Mouse (Mus musculus) erythroblast, embryonic 14.5 days (primary cell): ENCODE data around the gene Iqce. TPM values are rescaled to one million over a fixed set of nuclear protein-coding genes. Genes with fewer than 3 reads are reported as not detected.
"Not testable (repeated sequence)": the region's sequence is repeated elsewhere in the genome, so short reads cannot be mapped to it uniquely, and the experiment has no call there.

Experiments
- H3K27me3 ChIP-seq: 2 replicates; pipeline ENCODE4 v1.6.1; 2012; ENCODE audit warnings: inconsistent platforms; ENCODE audit not compliant: control insufficient read depth
- H3K36me3 ChIP-seq: 2 replicates; pipeline ENCODE4 v1.6.1; 2012; ENCODE audit warnings: mild to moderate bottlenecking, inconsistent platforms; ENCODE audit not compliant: control insufficient read depth
- H3K4me1 ChIP-seq: 2 replicates; pipeline ENCODE4 v1.6.1; 2012; ENCODE audit warnings: inconsistent platforms; ENCODE audit not compliant: control insufficient read depth
- H3K4me3 ChIP-seq: replicated peaks from 2 replicates; pipeline ENCODE3; 2012; ENCODE audit warnings: moderate library complexity, mild to moderate bottlenecking, inconsistent platforms
- H3K9me3 ChIP-seq: 2 replicates; pipeline ENCODE4 v1.6.1; 2012; ENCODE audit warnings: low read length, inconsistent platforms, mixed read lengths; ENCODE audit not compliant: control insufficient read depth
- GATA1 ChIP-seq: IDR thresholded peaks from 2 replicates; pipeline ENCODE4 v1.6.1; 2012; ENCODE audit warnings: low read length, inconsistent platforms, mixed read lengths
- TAL1 ChIP-seq: IDR thresholded peaks from 3 replicates; pipeline ENCODE4 v1.6.1; 2012; ENCODE audit warnings: low read length, inconsistent platforms, mixed read lengths
- polyA plus RNA-seq: library from polyadenylated mRNA; stranded (reverse); fragments of >175 nt; gene quantifications from 2 replicates; pipeline ENCODE4 v1.2.3, GENCODE M21; 2012

Iqce gene
- polyA plus RNA-seq, 1 experiment = 0.16 TPM

GRCm38 (mm10) chr5:140674036-140674435, 28.1 kb downstream of the Iqce start:
- no peak for TF ChIP-seq TAL1
- TF ChIP-seq GATA1 = no peak
- H3K4me1 ChIP-seq = no peaks in the 10 kb centered on the region
- no peaks in the 10 kb centered on the region for H3K27me3 ChIP-seq
- H3K9me3 ChIP-seq = peaks cover 3% of the 10 kb centered on the region
- no peak overlapping the region for H3K4me3 ChIP-seq
- H3K36me3 ChIP-seq = peaks cover 7% of the 10 kb centered on the region; the same call in 1 of the 2 replicates

GRCm38 (mm10) chr5:140672603-140673002, 29.6 kb downstream of the Iqce start:
- H3K27me3 ChIP-seq, H3K9me3 ChIP-seq, H3K36me3 ChIP-seq, H3K4me3 ChIP-seq, H3K4me1 ChIP-seq: not testable (repeated sequence)

- H3K9me3 ChIP-seq = peaks cover 8% of the 10 kb centered on the region
- TF ChIP-seq GATA1 (no peak), TAL1 (no peak)
- H3K4me1 ChIP-seq = peaks cover 4% of the 10 kb centered on the region
- H3K36me3 ChIP-seq = peaks cover 9% of the 10 kb centered on the region
- no peak overlapping the region for H3K4me3 ChIP-seq
- H3K27me3 ChIP-seq = no peaks in the 10 kb centered on the region
These were observed 30.1 kb downstream of the Iqce start for GRCm38 (mm10) chr5:140672115-140672514.

GRCm38 (mm10) chr5:140663621-140664180, 38.5 kb downstream of the Iqce start:
- Histone ChIP-seq H3K36me3 (peaks cover under 1% of the 10 kb centered on the region), H3K4me1 (peaks cover 11% of the 10 kb centered on the region), H3K4me3 (no peak overlapping the region), H3K9me3 (peaks cover 2% of the 10 kb centered on the region), H3K27me3 (peaks cover 5% of the 10 kb centered on the region; the same call in 1 of the 2 replicates)
- TF ChIP-seq GATA1 (no peak), TAL1 (no peak)

- H3K4me3 ChIP-seq = no peak overlapping the region
These were observed 39.2 kb downstream of the Iqce start for GRCm38 (mm10) chr5:140662741-140663592.

GRCm38 (mm10) chr5:140661875-140662643, 40.1 kb downstream of the Iqce start:
- Histone ChIP-seq H3K4me3 (no peak overlapping the region), H3K4me1 (peaks cover 8% of the 10 kb centered on the region), H3K36me3 (no peaks in the 10 kb centered on the region; the same call in 1 of the 2 replicates), H3K9me3 (no peaks in the 10 kb centered on the region), H3K27me3 (peaks cover 5% of the 10 kb centered on the region; the same call in 1 of the 2 replicates)
- no peak for TF ChIP-seq TAL1
- no peak for TF ChIP-seq GATA1

More at GRCm38 (mm10) chr5:140662741-140663592, 39.2 kb downstream of the Iqce start:
- no peaks in the 10 kb centered on the region; the same call in 1 of the 2 replicates for H3K36me3 ChIP-seq
- H3K4me1 ChIP-seq = peaks cover 11% of the 10 kb centered on the region
- no peaks in the 10 kb centered on the region for H3K9me3 ChIP-seq
- H3K27me3 ChIP-seq = peaks cover 5% of the 10 kb centered on the region; the same call in 1 of the 2 replicates
- TF ChIP-seq GATA1 (no peak), TAL1 (no peak)

- TF ChIP-seq TAL1 = no peak
- no peak for TF ChIP-seq GATA1
- no peaks in the 10 kb centered on the region; the same call in 1 of the 2 replicates for H3K36me3 ChIP-seq
- peaks cover 5% of the 10 kb centered on the region; the same call in 1 of the 2 replicates for H3K27me3 ChIP-seq
- no peaks in the 10 kb centered on the region for H3K9me3 ChIP-seq
- H3K4me3 ChIP-seq = no peak overlapping the region
- H3K4me1 ChIP-seq = peaks cover 8% of the 10 kb centered on the region
These were observed 40.8 kb downstream of the Iqce start for GRCm38 (mm10) chr5:140661427-140661826.

GRCm38 (mm10) chr5:140660398-140660797, 41.8 kb downstream of the Iqce start:
- Histone ChIP-seq H3K4me1 (peaks cover 8% of the 10 kb centered on the region), H3K9me3 (no peaks in the 10 kb centered on the region), H3K27me3 (peaks cover 5% of the 10 kb centered on the region; the same call in 1 of the 2 replicates), H3K4me3 (no peak overlapping the region), H3K36me3 (no peaks in the 10 kb centered on the region)
- TF ChIP-seq GATA1 (no peak), TAL1 (no peak)
